Comparison of ENCODE assay signal across 24 mouse cellular contexts in the genomic region with DNA sequence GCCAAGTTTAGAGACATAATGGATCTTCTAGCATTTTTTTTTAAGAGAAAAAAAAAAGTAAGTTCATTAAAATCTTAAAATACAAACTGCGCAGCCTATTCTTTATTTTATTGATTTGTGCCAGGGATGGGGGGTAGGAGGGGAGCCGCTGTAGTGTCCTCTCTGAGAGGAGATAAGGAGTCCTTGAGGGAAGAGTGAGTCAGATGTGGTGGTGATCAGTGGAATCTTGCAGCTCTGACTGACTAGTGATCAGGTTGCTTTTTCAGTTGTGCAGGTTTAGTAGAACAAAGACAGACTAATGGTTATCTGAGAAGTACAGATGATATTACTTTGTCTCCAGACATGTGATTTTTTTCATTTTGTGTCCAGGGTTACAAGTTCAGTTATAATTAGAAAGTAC. TPM values are rescaled to one million over a fixed set of nuclear protein-coding genes. Genes with fewer than 3 reads are reported as not detected.
DNase-seq lines count a peak whose midpoint lies in the region; ATAC-seq lines count a peak whose summit lies in the region.
"Had no signal": no experiment of that assay in that cellular context is flagged by ENCODE, and none has a peak within 500 bp of the region (broad histone marks: within the 10 kb centered on the region; RNA-seq: fewer than 3 reads in every experiment).

No protein-coding gene starts in this region.

- H3K9ac ChIP-seq in heart, embryonic 15.5 days: no peak overlapping the region
- no peak overlapping the region for H3K9ac ChIP-seq in liver, embryonic 11.5 days (ENCODE audit: low read depth, low read length)
- H3K9ac ChIP-seq: hindbrain, embryonic 12.5 days had no signal

- no peak overlapping the region for H3K4me3 ChIP-seq in heart, embryonic 15.5 days
- H3K4me3 ChIP-seq in liver, embryonic 11.5 days (ENCODE audit: low read depth, low read length): no peak overlapping the region
- H3K4me3 ChIP-seq: embryonic facial prominence, embryonic 10.5 days; erythroblast, embryonic 14.5 days; forebrain, embryonic 10.5 days; gastrocnemius, adult 2 months; heart, embryonic 10.5 days; hindbrain, embryonic 12.5 days had no signal

- DNase-seq in adrenal gland, adult 2 months: peak; percentile 50
- DNase-seq in adrenal gland, postnatal 25 days: no peak
- DNase-seq in heart, postnatal 25 days (ENCODE audit: low spot score): no peak
- peak; percentile 66 for DNase-seq in 416B (ENCODE audit: low read depth)
- DNase-seq in adrenal gland, postnatal 14 days: peak; percentile 8
- no peak for DNase-seq in liver, embryonic 11.5 days (ENCODE audit: low spot score)
- DNase-seq: cerebellum, adult 2 months; cerebellum, postnatal 10 days; gastrocnemius, adult 2 months; gastrocnemius, postnatal 25 days; heart, postnatal 4 days; kidney, adult 8-10 months had no signal

- H3K27me3 ChIP-seq in heart, embryonic 15.5 days: no peaks in the 10 kb centered on the region
- no peaks in the 10 kb centered on the region for H3K27me3 ChIP-seq in liver, embryonic 11.5 days (replicated peaks; ENCODE audit: control insufficient read depth, insufficient read depth, low read length)
- H3K27me3 ChIP-seq: CH12.LX; hindbrain, embryonic 12.5 days had no signal

- 59% methylated on average over 2 of the region's 2 CpGs for WGBS in heart, embryonic 15.5 days
- 81% methylated on average over 2 of the region's 2 CpGs for WGBS in liver, embryonic 11.5 days

- no peak overlapping the region for H3K4me2 ChIP-seq in heart, embryonic 15.5 days
- H3K4me2 ChIP-seq in liver, embryonic 11.5 days: no peak overlapping the region
- H3K4me2 ChIP-seq: hindbrain, embryonic 12.5 days had no signal

- no peaks in the 10 kb centered on the region for H3K9me3 ChIP-seq in heart, embryonic 15.5 days (replicated peaks)
- H3K9me3 ChIP-seq in liver, embryonic 11.5 days (ENCODE audit: control insufficient read depth, low read length): no peaks in the 10 kb centered on the region
- H3K9me3 ChIP-seq: embryonic facial prominence, embryonic 10.5 days; forebrain, embryonic 10.5 days; heart, embryonic 10.5 days; hindbrain, embryonic 12.5 days had no signal

- peaks cover 5% of the 10 kb centered on the region; the same call in 1 of the 2 replicates for H3K4me1 ChIP-seq in heart, embryonic 15.5 days (replicated peaks)
- H3K4me1 ChIP-seq in liver, embryonic 11.5 days (replicated peaks; ENCODE audit: control insufficient read depth, insufficient read depth, low read length): no peaks in the 10 kb centered on the region
- H3K4me1 ChIP-seq: embryonic facial prominence, embryonic 10.5 days; forebrain, embryonic 10.5 days; hindbrain, embryonic 12.5 days had no signal

- 0 out of 2 replicates have a peak, but pooled peaks cover 5% of the 10 kb centered on the region for H3K36me3 ChIP-seq in heart, embryonic 15.5 days
- H3K36me3 ChIP-seq in liver, embryonic 11.5 days (ENCODE audit: control insufficient read depth, insufficient read depth, low read length): 0 out of 2 replicates have a peak, but pooled peaks cover 2% of the 10 kb centered on the region

- intact Hi-C loops in heart, postnatal 25 days (cut with DNase I): no loop called here

- H3K27ac ChIP-seq in heart, embryonic 15.5 days: peak overlapping the region; percentile 76; the same call in 1 of the 2 replicates
- H3K27ac ChIP-seq in liver, embryonic 11.5 days (ENCODE audit: low read depth, low read length): no peak overlapping the region
- H3K27ac ChIP-seq: embryonic facial prominence, embryonic 10.5 days; forebrain, embryonic 10.5 days; gastrocnemius, adult 2 months; heart, embryonic 10.5 days; hindbrain, embryonic 12.5 days had no signal

- no peak for ATAC-seq in heart, embryonic 15.5 days (replicated peaks; ENCODE audit: insufficient number of reproducible peaks, insufficient read depth, low FRiP score, low read depth)
- no peak for ATAC-seq in erythroblast, adult 5-6 weeks (replicated peaks; ENCODE audit: low FRiP score, poor library complexity, severe bottlenecking)
- no peak for ATAC-seq in liver, embryonic 11.5 days (replicated peaks; ENCODE audit: low FRiP score)
- ATAC-seq: forebrain, embryonic 14.5 days; hindbrain, embryonic 16.5 days; inflammation-experienced regulatory T-cells, adult 6 months; intestine, postnatal 0 days had no signal

RNA-seq across cellular contexts. Expression of gene Stap1, which starts 41.5 kb away (rescaled TPM):
- 1 to 10 TPM in 1 of 2 experiments, under 1 TPM in 1; 0.26 to 1.5 TPM for total RNA-seq in adrenal gland, adult 2 months (2021)
- not detected in 2 replicates for polyA plus RNA-seq in adrenal gland, adult 2 months (2012; rRNA removed)
- 0.73 TPM in 1 of 2 replicates, not detected in the other for total RNA-seq in adrenal gland, postnatal 25 days (2021)
- polyA plus RNA-seq in heart, embryonic 15.5 days (2015; fragmentation: Nextera tagmentation; extraction: Ambion mirVana): 0.34 and 2.5 TPM in 2 replicates
- under 1 TPM; 0.16 to 0.31 TPM for total RNA-seq in heart, postnatal 25 days (2021)
- total RNA-seq in adrenal gland, postnatal 14 days (2021): 0.52 and 5.2 TPM in 2 replicates
- 8.3 and 12.3 TPM in 2 replicates for total RNA-seq in erythroblast, adult 5-6 weeks (2015; ENCODE audit: low replicate concordance)
- 14.8 and 18.1 TPM in 2 replicates for total RNA-seq in erythroblast, adult 5-6 weeks (2017; ENCODE audit: low replicate concordance)
- 2.0 and 2.6 TPM in 2 replicates for polyA plus RNA-seq in liver, embryonic 11.5 days (2014; fragmentation: Nextera tagmentation; extraction: Ambion mirVana)
- polyA plus RNA-seq: cerebellum, adult 2 months; embryonic facial prominence, embryonic 10.5 days; erythroblast, embryonic 14.5 days had no signal

RNA-seq across cellular contexts. Expression of gene Cenpc1, which starts 47.7 kb away (rescaled TPM):
- total RNA-seq in adrenal gland, adult 2 months (2021): 10 to 100 TPM; 13.6 to 16.1 TPM
- 3.6 and 5.2 TPM in 2 replicates for polyA plus RNA-seq in adrenal gland, adult 2 months (2012; rRNA removed)
- total RNA-seq in adrenal gland, postnatal 25 days (2021): 16.6 and 17.1 TPM in 2 replicates
- polyA plus RNA-seq in heart, embryonic 15.5 days (2015; fragmentation: Nextera tagmentation; extraction: Ambion mirVana): 22.0 and 23.1 TPM in 2 replicates
- 1 to 10 TPM; 5.2 to 5.4 TPM for total RNA-seq in heart, postnatal 25 days (2021)
- 15.3 and 15.8 TPM in 2 replicates for total RNA-seq in adrenal gland, postnatal 14 days (2021)
- 41.8 and 46.7 TPM in 2 replicates for total RNA-seq in erythroblast, adult 5-6 weeks (2015; ENCODE audit: low replicate concordance)
- 33.7 and 40.4 TPM in 2 replicates for total RNA-seq in erythroblast, adult 5-6 weeks (2017; ENCODE audit: low replicate concordance)
- 25.7 and 25.8 TPM in 2 replicates for polyA plus RNA-seq in liver, embryonic 11.5 days (2014; fragmentation: Nextera tagmentation; extraction: Ambion mirVana)

RNA-seq across cellular contexts. Expression of gene Uba6, which starts 59.6 kb away (rescaled TPM):
- total RNA-seq in adrenal gland, adult 2 months (2021): 10 to 100 TPM; 16.1 to 23.4 TPM
- polyA plus RNA-seq in adrenal gland, adult 2 months (2012; rRNA removed): 0.28 and 0.29 TPM in 2 replicates
- 17.9 and 19.9 TPM in 2 replicates for total RNA-seq in adrenal gland, postnatal 25 days (2021)
- 6.6 and 7.1 TPM in 2 replicates for polyA plus RNA-seq in heart, embryonic 15.5 days (2015; fragmentation: Nextera tagmentation; extraction: Ambion mirVana)
- total RNA-seq in heart, postnatal 25 days (2021): 1 to 10 TPM; 7.0 to 7.2 TPM
- total RNA-seq in adrenal gland, postnatal 14 days (2021): 14.3 and 14.7 TPM in 2 replicates
- 5.6 and 7.3 TPM in 2 replicates for total RNA-seq in erythroblast, adult 5-6 weeks (2015; ENCODE audit: low replicate concordance)
- 6.7 and 7.1 TPM in 2 replicates for total RNA-seq in erythroblast, adult 5-6 weeks (2017; ENCODE audit: low replicate concordance)
- polyA plus RNA-seq in liver, embryonic 11.5 days (2014; fragmentation: Nextera tagmentation; extraction: Ambion mirVana): 14.7 and 16.0 TPM in 2 replicates

Comparison
In these comparisons a context has a peak if more than half of its experiments do, and no peak if none do; other contexts are left out.
1. DNase-seq: peak in adrenal gland, adult 2 months (single experiment), 416B (single experiment) and adrenal gland, postnatal 14 days (single experiment); none in adrenal gland, postnatal 25 days (single experiment), heart, postnatal 25 days (single experiment) and liver, embryonic 11.5 days (single experiment).